Mouse (Mus musculus) adrenal gland, postnatal 14 days (tissue): ENCODE data around the gene Zkscan3. TPM values are rescaled to one million over a fixed set of nuclear protein-coding genes. Genes with fewer than 3 reads are reported as not detected.
A peak's percentile ranks its signal among the peaks of the same experiment; 100 is the strongest.

Source experiments
- DNase-seq: peaks from one replicate; pipeline ENCODE4 v3.0.0; 2021; ENCODE audit warnings: mixed read lengths
- microRNA-seq, 2 experiments: library from miRNA; unstranded; fragments of <30 nt; microRNA quantifications; one replicate each; pipeline ENCODE4 v1.2.0; 2021
- total RNA-seq: library from RNA; stranded (reverse); gene quantifications from 2 replicates; pipeline ENCODE4 v1.2.3, GENCODE M21; 2021

Gene Zkscan3
- total RNA-seq, 1 experiment from 2014 or later, result 57.7 TPM

DNA sequence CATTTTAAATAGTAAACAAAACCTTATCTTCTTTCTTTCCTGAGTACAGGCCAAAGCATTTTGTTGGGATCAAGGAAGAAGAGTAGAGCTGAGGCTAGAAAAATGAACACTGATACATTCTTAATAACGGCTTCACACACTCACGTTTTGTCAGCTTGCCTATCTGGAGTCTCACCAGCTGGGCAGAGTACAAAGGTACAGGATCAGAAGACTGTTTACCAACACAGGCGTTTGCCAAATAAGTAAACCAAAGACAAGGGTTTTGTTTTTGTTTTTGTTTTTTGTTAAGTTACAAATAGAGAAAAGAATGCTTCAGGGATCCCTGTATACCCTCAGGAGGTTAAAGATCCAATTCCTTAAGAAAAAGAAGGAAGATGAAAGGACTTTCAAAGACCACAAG, 1.4 kb downstream of the Zkscan3 start:
- DNase-seq, result no peak

GRCm38 (mm10) chr13:21397486-21397885, 5.1 kb downstream of the Zkscan3 start:
- DNase-seq, result no peak

GRCm38 (mm10) chr13:21396048-21396447, 6.5 kb downstream of the Zkscan3 start:
- peak; percentile 55 for DNase-seq

- no peak for DNase-seq
Observed at GRCm38 (mm10) chr13:21395623-21396022, 6.9 kb downstream of the Zkscan3 start.

- peak; percentile 36 for DNase-seq
Observed at GRCm38 (mm10) chr13:21395211-21395610, 7.3 kb downstream of the Zkscan3 start.

GRCm38 (mm10) chr13:21377773-21378172, 24.8 kb downstream of the Zkscan3 start:
- DNase-seq, result no peak

DNA sequence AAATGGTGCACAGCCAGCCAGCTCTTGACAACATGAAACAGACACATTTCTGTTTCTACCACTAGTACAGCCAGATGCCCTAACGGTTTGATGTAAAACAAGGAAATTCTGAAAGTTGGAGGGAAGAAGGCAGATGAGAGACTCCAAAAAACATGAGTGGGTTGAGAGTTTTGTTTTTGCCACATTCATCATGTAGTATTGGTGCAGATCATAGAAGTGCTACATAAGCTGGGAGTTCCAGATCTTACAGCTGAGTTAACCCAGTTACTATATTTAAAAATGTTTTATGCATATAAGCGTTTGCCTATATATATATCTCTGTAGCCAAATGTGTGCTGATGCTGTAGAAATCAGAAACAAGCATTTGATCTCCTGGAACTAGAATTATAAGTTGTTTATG, 29.9 kb downstream of the Zkscan3 start:
- no peak for DNase-seq

- DNase-seq, result no peak
Observed at GRCm38 (mm10) chr13:21366635-21367034, 35.9 kb downstream of the Zkscan3 start.

DNA sequence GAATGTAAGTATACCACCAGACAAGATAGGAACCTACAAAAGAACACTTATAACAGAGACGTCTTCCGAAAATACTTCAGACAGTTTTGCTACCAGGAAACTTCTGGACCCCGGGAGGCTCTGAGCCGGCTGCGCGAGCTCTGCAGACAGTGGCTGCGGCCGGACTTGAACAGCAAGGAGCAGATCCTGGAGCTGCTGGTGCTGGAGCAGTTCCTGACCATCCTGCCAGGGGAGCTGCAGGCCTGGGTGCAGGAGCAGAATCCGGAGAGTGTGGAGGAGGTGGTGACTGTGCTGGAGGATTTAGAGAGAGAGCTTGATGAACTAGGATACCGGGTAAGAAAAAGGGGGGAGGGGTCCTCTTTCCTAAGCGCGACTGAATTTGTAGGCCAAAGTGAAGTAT, 38.8 kb downstream of the Zkscan3 start:
- DNase-seq, result peak; percentile 49

- peak; percentile 95 for DNase-seq
Observed at GRCm38 (mm10) chr13:21362621-21363248, 39.8 kb downstream of the Zkscan3 start, which contains the start of gene Zscan12. Gene Zscan12, plus strand, starts transcription at chr13:21362820.

GRCm38 (mm10) chr13:21350593-21350992, 52.0 kb downstream of the Zkscan3 start:
- DNase-seq, result no peak

GRCm38 (mm10) chr13:21346610-21347009, 55.9 kb downstream of the Zkscan3 start, which contains the start of gene Olfr1367:
Gene Olfr1367, plus strand, starts transcription at chr13:21346910.
- no peak for DNase-seq

Small RNA genes lying within 50 kb of the gene (microRNA-seq; reads per million reads assigned to microRNA genes)
- 0 to 0.43 reads per million in 2 experiments for gene Mir1896
- gene Mir6942, result 0 reads per million in 2 experiments

Other genes with a start within 250 kb of the Zkscan3 start
- 51.5 and 56.3 TPM in 2 replicates for gene Trim27, start 223.3 kb downstream of the Zkscan3 start, total RNA-seq
- gene Gpx5, start 110.0 kb downstream of the Zkscan3 start, total RNA-seq, result not detected in 2 replicates
- not detected in 2 replicates for gene Gpx6, start 90.6 kb downstream of the Zkscan3 start, total RNA-seq
- not detected in 2 replicates for gene Olfr1367, start 55.8 kb downstream of the Zkscan3 start, total RNA-seq
- gene Zscan12, start 39.9 kb downstream of the Zkscan3 start, total RNA-seq, result 8.0 and 10.1 TPM in 2 replicates
- 0.79 and 0.85 TPM in 2 replicates for gene Pgbd1, start 38.3 kb upstream of the Zkscan3 start, total RNA-seq
- gene Zscan26, start 51.0 kb upstream of the Zkscan3 start, total RNA-seq, result 32.2 and 35.4 TPM in 2 replicates
- gene Nkapl, start 65.8 kb upstream of the Zkscan3 start, total RNA-seq, result 1.4 and 1.7 TPM in 2 replicates
- 2.3 and 3.9 TPM in 2 replicates for gene Zkscan4, start 76.2 kb upstream of the Zkscan3 start, total RNA-seq
- gene Gm10065, start 76.7 kb upstream of the Zkscan3 start, total RNA-seq, result not detected in 2 replicates
- 16.7 and 18.3 TPM in 2 replicates for gene AK157302, start 92.5 kb upstream of the Zkscan3 start, total RNA-seq
- gene Gm11273, start 98.7 kb upstream of the Zkscan3 start, total RNA-seq, result 174 and 184 TPM in 2 replicates
- gene Zkscan8, start 128.4 kb upstream of the Zkscan3 start, total RNA-seq, result 17.4 and 20.4 TPM in 2 replicates
- not detected in 2 replicates for gene Olfr1366, start 140.1 kb upstream of the Zkscan3 start, total RNA-seq
- not detected in 2 replicates for gene Olfr1535, start 157.1 kb upstream of the Zkscan3 start, total RNA-seq
- gene Olfr1364, start 179.0 kb upstream of the Zkscan3 start, total RNA-seq, result not detected in 2 replicates
- gene Olfr1362, start 211.3 kb upstream of the Zkscan3 start, total RNA-seq, result not detected in 2 replicates
- not detected in 2 replicates for gene Olfr11, start 239.8 kb upstream of the Zkscan3 start, total RNA-seq